Mouse (Mus musculus) olfactory bulb, adult 2 months (tissue): Measurements from ENCODE around the gene Smarca4.

ENCODE experiments used
- CTCF ChIP-seq: fragments of 200-500 bp; IDR thresholded peaks from 2 replicates; pipeline ENCODE4 v1.5.1; 2012; ENCODE audit warnings: low read depth, mild to moderate bottlenecking, low read length, moderate library complexity; ENCODE audit not compliant: insufficient read depth
- POLR2A ChIP-seq: fragments of 200-500 bp; IDR thresholded peaks from 2 replicates; pipeline ENCODE4 v1.6.1; 2012; ENCODE audit warnings: mild to moderate bottlenecking, low read depth, low read length, moderate library complexity; ENCODE audit not compliant: insufficient read depth

DNA sequence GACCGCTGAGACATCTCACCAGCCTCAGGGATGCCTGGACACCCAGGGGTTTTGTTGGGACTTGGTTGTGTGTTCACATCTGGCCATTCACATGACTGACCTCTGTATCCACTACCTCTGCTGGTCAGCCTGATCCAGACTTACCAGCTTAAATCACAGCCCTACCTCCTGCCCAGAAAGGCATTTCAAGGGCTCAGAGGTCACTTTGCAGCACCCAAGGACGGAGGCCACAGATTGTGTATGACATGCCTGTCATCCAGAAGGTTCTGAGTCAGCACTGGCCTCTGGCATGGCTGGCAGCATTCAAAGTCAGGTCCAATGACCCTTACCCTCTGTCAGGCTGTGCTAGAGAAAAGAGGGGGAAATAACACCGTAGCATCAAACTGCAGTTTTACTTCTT lies 74.1 kb downstream of the Smarca4 start:
- no peak for TF ChIP-seq CTCF
- no peak for TF ChIP-seq POLR2A
